Mouse (Mus musculus): ENCODE results near the gene B4galnt3.

- TF ChIP-seq CTCF (IDR thresholded peaks at IDR 0.05; ENCODE audit: borderline replicate concordance, control insufficient read depth, extremely low read depth, insufficient read depth, low read length, poor library complexity) (no peak), POLR2A (IDR thresholded peaks at IDR 0.05; ENCODE audit: control insufficient read depth, extremely low read depth, insufficient read depth, low read length, poor library complexity) (no peak)
These were observed 114.6 kb downstream of the B4galnt3 start for GRCm38 (mm10) chr6:120179756-120180206.

Data from thymus, adult 2 months (tissue).